Mouse (Mus musculus) ES-E14 (cell line): ENCODE measurements around the gene Adamtsl5.

ENCODE experiments used
- HCFC1 ChIP-seq: IDR thresholded peaks from 2 replicates; pipeline ENCODE4 v1.6.1; 2012; ENCODE audit warnings: low read length, inconsistent platforms, borderline replicate concordance; ENCODE audit not compliant: insufficient read depth
- MAFK ChIP-seq: IDR thresholded peaks from 2 replicates; pipeline ENCODE4 v1.6.1; 2014; ENCODE audit warnings: mild to moderate bottlenecking, low read depth, low read length, inconsistent platforms; ENCODE audit not compliant: insufficient read depth
- ZC3H11A ChIP-seq: IDR thresholded peaks from 2 replicates; pipeline ENCODE4 v1.6.1; 2012; ENCODE audit warnings: low read depth, mild to moderate bottlenecking, inconsistent platforms, low read length, borderline replicate concordance
- ZNF384 ChIP-seq: IDR thresholded peaks from 2 replicates; pipeline ENCODE4 v1.6.1; 2012; ENCODE audit warnings: low read depth, low read length, inconsistent platforms

DNA sequence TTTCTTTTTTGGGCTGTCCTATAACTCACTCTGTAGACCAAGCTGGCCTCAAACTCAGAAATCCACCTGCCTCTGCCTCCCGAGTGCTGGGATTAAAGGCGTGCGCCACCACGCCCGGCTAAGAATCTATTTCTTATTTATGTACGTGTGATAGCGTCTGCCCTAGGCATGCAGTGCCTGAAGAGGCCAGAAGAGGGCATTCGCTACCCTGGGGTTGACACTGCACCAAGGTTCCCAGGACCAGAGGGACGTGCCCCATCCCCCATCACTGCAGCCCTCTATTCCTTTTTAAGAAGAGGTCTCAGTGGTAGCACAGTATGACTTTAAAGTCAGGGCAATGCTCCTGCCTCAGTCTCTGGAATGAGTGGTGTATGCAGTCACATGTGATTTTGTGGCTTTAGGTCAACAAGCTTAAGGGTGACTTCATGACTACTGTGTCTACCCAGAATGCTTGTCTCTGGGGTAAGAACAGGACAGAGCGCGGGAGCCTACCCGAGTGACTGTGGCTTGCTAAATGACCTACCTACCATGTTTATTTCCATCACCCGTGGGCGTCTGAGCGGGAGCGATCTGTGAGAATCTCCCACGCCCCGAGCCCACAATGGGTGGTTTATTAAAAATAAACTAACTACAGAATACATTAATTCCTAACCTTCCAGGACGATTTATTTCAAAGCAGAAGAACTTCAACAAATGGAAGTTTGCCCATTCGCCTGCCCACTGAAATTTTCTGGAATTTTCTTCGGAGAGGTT lies 22.0 kb upstream of the Adamtsl5 start:
- TF ChIP-seq MAFK (no peak), ZNF384 (no peak), HCFC1 (no peak), ZC3H11A (no peak)
